13 mouse cellular contexts compared by ENCODE assay signal in genomic region chr14:86816246-86816645, GRCm38 (mm10).
"Had no signal": no experiment of that assay in that cellular context is flagged by ENCODE, and none has a peak within 500 bp of the region (broad histone marks: within the 10 kb centered on the region; RNA-seq: fewer than 3 reads in every experiment).

No protein-coding gene starts in this region.

- H3K9ac ChIP-seq: limb, embryonic 15.5 days; lung, embryonic 15.5 days; neural tube, embryonic 12.5 days had no signal

- H3K9me3 ChIP-seq: limb, embryonic 15.5 days; lung, embryonic 15.5 days; neural tube, embryonic 12.5 days had no signal

- H3K36me3 ChIP-seq: limb, embryonic 15.5 days; lung, embryonic 15.5 days; neural tube, embryonic 12.5 days had no signal

- DNase-seq: kidney, adult 11 months; kidney, adult 9 months; kidney, postnatal 36 days; layer of hippocampus, adult 9-11 months; layer of hippocampus, postnatal 36 days; lung, postnatal 14 days; midbrain, embryonic 14.5 days; thymus, postnatal 4 days had no signal

- H3K4me3 ChIP-seq: limb, embryonic 15.5 days; lung, embryonic 15.5 days; neural tube, embryonic 12.5 days had no signal

- H3K4me2 ChIP-seq: limb, embryonic 15.5 days; lung, embryonic 15.5 days; neural tube, embryonic 12.5 days had no signal

- H3K27ac ChIP-seq: kidney, postnatal 0 days; limb, embryonic 15.5 days; lung, embryonic 15.5 days; neural tube, embryonic 12.5 days; stomach, postnatal 0 days had no signal

- H3K27me3 ChIP-seq: limb, embryonic 15.5 days; lung, embryonic 15.5 days; neural tube, embryonic 12.5 days had no signal

- H3K4me1 ChIP-seq: limb, embryonic 15.5 days; lung, embryonic 15.5 days; neural tube, embryonic 12.5 days had no signal
